Mouse (Mus musculus) liver, embryonic 14.5 days (tissue): ENCODE results near the gene Rex1bd.
A peak's percentile ranks its signal among the peaks of the same experiment; 100 is the strongest.

ENCODE experiments used
- CTCF ChIP-seq: IDR thresholded peaks from 2 replicates; pipeline ENCODE4 v1.5.1; 2016; ENCODE audit warnings: antibody characterized with exemption, low read depth, control low read depth
- EP300 ChIP-seq: IDR thresholded peaks from 2 replicates; pipeline ENCODE4 v1.6.1; 2016; ENCODE audit warnings: antibody characterized with exemption, low read depth

- no peak for TF ChIP-seq CTCF
- peak; percentile 74 for TF ChIP-seq EP300
Measured at GRCm38 (mm10) chr8:70500386-70501301, 5.9 kb downstream of the Rex1bd start.
